Mouse (Mus musculus) spleen, adult 2 months (tissue): ENCODE results near the gene Ptprcap.

Experiments
- CTCF ChIP-seq: fragments of 200-500 bp; IDR thresholded peaks from 2 replicates; pipeline ENCODE4 v1.5.1; 2011; ENCODE audit warnings: mild to moderate bottlenecking, inconsistent platforms; ENCODE audit not compliant: insufficient read depth, insufficient read length, insufficient replicate concordance; ENCODE audit errors: extremely low read depth
- POLR2A ChIP-seq: fragments of 200-500 bp; IDR thresholded peaks from 2 replicates; pipeline ENCODE4 v1.6.1; 2011; ENCODE audit warnings: low read depth, low read length, inconsistent platforms

DNA sequence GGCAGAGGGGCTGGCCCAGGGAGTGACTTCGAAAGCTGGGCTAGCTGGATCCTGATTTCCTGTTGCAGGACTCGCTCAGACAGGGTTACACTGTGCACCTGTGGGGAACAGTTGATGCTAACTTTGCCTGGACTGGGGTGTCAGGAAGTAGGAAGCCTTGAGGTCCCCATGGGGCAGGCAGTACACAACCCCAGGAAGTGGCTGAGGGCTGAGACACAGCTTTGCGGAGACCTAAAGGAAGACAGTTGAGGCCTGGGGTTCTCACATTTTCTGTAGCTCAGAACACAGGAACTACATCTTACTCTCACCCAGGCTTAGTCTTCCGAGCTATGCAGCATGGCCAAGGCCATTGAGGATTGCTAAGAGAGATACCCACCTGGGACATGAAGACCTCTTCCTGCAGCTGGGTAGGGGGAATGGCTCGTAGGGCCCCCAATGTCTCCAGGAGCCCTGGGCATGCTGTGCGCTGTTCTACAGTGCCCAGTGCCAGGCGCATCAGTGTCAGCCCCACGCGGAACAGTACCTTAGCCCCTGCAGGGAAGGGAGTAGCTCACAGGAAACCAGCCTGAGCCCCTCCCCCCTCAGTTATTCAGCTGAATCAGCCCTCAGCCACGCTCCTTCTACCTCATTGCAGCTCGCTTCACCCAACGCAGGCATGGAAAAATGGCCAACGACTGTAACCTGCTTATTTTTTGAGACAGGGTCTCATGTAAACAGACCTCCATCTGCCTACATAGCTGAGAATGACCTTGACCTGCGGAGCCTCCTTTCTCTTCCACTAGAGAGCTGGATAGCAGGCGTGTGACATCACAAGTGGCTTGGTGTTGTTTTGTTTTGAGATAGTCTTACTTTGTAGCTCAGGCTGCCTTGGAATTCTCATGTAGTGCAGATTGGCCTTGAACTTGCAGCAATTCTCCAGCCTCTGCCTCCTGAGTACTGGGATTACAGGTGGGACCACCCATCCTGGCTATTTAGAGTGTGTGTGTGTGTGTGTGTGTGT lies 31.9 kb downstream of the Ptprcap start:
- TF ChIP-seq POLR2A (no peak; the same call in 1 of the 2 replicates), CTCF (no peak)
